ENCODE assay signal across 8 mouse cellular contexts in genomic region chr5:151142241-151142640, GRCm38 (mm10).
DNase-seq lines count a peak whose midpoint lies in the region; ATAC-seq lines count a peak whose summit lies in the region.

No protein-coding gene starts in this region.

- peak; percentile 45 for DNase-seq in left cerebral cortex, postnatal 4 days
- DNase-seq in left cerebral cortex, postnatal 36 days (ENCODE audit: low spot score in 2 of 2), result no peak
- DNase-seq in brain, adult 2 months (ENCODE audit: low read depth, low spot score), result peak; percentile 68
- peak; percentile 76 for DNase-seq in kidney, adult 9 months
- no peak for DNase-seq in thymus, postnatal 4 days
- no peak for DNase-seq in cerebellum, adult 8-10 months

- ATAC-seq in granulocyte monocyte progenitor cell, adult 5-6 weeks (replicated peaks; ENCODE audit: poor library complexity, severe bottlenecking), result peak; percentile 75
- ATAC-seq in megakaryocyte progenitor cell, adult 5-6 weeks (replicated peaks; ENCODE audit: poor library complexity), result peak; percentile 85

- intact Hi-C loops in left cerebral cortex, postnatal 4 days (cut with DNase I), result no loop called here
- intact Hi-C loops in left cerebral cortex, postnatal 36 days (cut with DNase I), result loop anchor here (5.0 to 10.0 kb wide), 2 partner anchors 93 to 225 kb away; partner anchors contain the start of gene Stard13

Comparison
In these comparisons a context has a peak if more than half of its experiments do, and no peak if none do; other contexts are left out.
1. DNase-seq: peak in left cerebral cortex, postnatal 4 days (single experiment), brain, adult 2 months (single experiment) and kidney, adult 9 months (single experiment); none in left cerebral cortex, postnatal 36 days (0 of 2), thymus, postnatal 4 days (single experiment) and cerebellum, adult 8-10 months (single experiment).